Mouse (Mus musculus): ENCODE results near the gene Hhip.

DNA sequence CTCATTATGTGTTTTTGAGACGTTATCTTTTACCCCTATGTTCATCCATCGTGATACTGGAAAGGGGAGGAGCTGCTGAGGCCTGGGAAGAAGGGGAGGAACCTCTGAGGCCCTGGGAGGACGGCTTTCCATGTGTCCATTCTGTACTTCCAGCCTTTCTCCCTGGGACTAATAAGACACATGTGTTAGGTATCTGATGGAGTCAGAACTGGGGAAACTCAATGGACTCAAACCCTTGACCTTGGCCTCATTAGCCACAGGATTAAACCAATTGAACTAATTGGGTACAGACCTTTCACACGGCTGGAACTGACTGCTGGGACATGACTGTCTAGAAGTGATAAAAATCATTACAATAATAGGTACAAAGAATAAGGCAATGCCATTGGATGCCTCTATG is 9.6 kb downstream of the Hhip start:
- TF ChIP-seq POLR2A (IDR thresholded peaks at IDR 0.05; ENCODE audit: borderline replicate concordance, low read depth, low read length) (no peak), CTCF (IDR thresholded peaks at IDR 0.05; ENCODE audit: low read depth, low read length) (no peak)

Data from bone marrow macrophage, adult 2 months (primary cell).